Mouse (Mus musculus) megakaryocyte, embryonic 14.5 days (primary cell): Measurements from ENCODE around the gene Mtf1.

Experiments used
- FLI1 ChIP-seq: IDR thresholded peaks from 2 replicates; pipeline ENCODE4 v1.6.1; 2012; ENCODE audit warnings: low read length, inconsistent platforms, mixed read lengths
- GATA1 ChIP-seq: IDR thresholded peaks from 3 replicates; pipeline ENCODE4 v1.6.1; 2012; ENCODE audit warnings: mixed read lengths, low read length, inconsistent platforms, borderline replicate concordance

DNA sequence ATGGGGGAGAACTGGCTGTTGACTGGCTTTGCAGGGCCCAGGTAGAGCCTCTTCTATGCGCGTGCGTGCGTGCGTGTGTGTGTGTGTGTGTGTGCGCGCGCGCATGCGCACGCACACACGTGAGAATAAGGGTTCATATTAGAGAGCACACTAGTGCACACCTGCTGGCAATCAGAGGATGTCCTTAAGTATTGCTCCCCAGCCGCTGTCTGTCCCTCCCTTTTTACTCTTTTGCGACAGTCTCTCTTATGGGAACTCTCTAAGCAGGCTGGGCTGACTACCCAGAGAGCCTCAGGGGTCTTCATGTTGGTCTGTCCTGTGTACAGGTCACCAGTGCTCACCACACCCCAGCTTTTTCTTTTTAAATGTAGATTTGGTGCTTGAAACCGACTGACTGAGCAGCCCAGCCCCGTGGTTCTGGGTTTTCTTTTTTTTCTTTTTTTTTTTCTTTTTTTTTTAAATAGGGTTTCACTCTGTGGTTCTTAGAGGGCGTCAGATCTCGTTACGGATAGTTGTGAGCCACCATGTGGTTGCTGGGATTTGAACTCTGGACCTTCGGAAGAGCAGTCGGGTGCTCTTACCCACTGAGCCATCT, 23.6 kb downstream of the Mtf1 start:
- TF ChIP-seq GATA1 (no peak), FLI1 (no peak)
